Mouse (Mus musculus) frontal cortex, postnatal 14 days (tissue): Measurements from ENCODE around the gene Ypel5.

Experiments used
- DNase-seq, 2 experiments: peaks; one replicate each; pipeline ENCODE4 v3.0.0; 2022; ENCODE audit warnings: low spot score in 2 of 2

Gene Ypel5

DNA sequence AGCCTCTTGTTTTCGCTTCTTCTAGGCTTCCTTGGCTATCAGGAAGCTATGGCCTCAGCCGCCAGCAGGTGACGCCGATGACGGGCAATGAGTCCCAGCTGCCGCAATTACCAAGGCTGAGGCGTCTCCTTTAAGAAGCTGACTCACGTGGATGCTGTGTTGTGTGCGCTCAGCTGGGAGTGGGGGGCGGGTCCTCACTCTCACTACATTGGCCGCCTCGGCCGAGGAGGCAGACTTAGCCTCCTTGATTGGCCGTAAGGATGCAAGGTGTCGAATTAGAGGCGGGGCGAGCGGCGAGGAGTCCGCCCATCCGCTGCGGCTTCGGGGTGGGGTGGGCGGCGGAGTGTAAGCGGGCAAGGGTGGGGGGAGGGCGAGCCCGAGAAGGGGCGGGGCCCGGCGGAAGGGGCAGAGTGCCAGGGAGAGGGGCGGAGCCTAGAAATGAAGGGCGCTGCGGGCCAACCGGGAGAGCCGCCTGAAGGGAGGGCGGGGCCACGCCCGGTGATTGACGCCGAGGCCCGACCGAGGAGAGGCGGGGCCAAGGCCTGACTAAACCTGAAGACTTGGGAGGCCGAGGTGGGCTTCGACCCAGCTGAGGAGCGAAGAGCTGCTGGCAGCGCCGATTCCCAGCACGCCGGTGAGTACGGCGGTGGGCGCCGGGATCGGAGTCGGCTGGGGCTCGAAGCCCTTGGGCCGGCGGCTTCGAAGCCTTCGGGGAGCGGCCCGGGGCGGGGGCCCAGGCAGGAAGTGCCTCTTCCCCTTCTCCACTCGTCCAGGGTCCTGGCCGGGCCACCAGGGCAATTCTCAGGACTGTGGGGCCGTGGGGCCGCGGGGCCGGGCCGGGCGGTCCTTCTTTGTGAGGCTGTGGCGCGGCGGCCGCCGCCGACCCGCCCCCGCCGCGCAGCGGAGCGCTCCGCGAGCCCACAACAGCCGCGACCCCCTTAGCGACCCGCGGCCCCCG, at the start of gene Ypel5:
Gene Ypel5, plus strand, starts transcription at position 296 of the 958 bp plus-strand sequence.
- peak; percentile 98 to 99 for DNase-seq

- DNase-seq: no peak
These were observed 48.3 kb upstream of the Ypel5 start for GRCm38 (mm10) chr17:72787886-72788436.

GRCm38 (mm10) chr17:72793278-72793677, 43.0 kb upstream of the Ypel5 start:
- DNase-seq: no peak

DNA sequence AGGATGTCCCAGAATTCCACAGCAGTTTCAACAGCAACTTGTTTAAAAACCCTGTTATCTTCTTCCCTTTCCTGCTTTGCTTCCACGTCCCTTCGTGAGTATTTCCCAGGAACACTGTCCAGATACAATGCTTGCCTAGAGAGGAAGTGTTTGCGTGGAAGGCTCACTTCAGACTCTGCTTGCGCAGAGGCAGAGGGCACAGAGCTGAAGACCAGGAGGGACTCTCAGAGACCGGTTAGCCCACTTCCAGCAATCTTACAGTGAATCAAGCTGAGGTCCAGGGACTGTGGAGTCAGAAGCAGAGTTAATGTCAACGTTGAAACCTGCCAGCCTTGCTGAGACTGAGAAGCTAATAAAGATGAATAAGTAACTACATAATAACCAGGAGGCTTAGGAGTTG, 41.6 kb upstream of the Ypel5 start:
- DNase-seq: no peak

- DNase-seq: no peak
These were observed 40.7 kb upstream of the Ypel5 start for GRCm38 (mm10) chr17:72795392-72796047.

DNA sequence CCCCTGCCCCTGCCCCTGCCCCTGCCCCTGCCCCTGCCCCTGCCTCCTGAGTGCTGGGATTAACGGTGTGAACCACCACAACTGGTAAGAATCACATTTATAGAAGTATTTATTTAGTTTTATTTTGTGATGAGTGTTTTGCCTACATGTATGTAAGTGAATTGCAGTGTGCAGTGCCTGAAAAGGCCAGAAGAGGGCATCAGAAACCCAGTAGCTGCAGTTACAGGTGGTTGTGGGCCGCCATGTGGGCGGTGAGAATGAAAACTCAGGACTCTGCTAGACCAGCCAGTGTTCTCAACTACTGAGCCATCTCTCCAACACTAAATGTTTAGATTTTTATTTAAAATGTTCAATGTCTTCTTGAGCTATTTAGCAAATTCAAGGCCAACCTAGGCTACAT, 39.7 kb upstream of the Ypel5 start:
- DNase-seq: no peak

DNA sequence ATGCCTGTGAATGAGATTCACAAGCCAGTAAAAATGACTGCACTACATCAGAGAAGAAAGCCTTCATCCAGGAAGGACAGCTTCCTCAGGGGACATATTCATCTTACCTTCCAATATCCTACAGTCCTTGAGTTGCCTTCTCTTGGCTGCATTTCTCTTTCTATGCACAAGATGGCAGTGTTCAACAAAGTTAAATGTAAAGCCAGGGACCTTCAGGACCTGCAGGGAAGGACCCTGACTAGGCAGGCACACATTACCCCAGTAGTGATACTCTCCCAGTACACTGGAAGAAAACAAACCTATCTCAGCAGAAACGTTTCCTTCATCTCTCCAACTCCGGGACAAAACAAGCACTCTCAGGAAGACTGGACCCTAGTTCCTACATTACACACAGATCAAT, 38.4 kb upstream of the Ypel5 start:
- DNase-seq: no peak

DNA sequence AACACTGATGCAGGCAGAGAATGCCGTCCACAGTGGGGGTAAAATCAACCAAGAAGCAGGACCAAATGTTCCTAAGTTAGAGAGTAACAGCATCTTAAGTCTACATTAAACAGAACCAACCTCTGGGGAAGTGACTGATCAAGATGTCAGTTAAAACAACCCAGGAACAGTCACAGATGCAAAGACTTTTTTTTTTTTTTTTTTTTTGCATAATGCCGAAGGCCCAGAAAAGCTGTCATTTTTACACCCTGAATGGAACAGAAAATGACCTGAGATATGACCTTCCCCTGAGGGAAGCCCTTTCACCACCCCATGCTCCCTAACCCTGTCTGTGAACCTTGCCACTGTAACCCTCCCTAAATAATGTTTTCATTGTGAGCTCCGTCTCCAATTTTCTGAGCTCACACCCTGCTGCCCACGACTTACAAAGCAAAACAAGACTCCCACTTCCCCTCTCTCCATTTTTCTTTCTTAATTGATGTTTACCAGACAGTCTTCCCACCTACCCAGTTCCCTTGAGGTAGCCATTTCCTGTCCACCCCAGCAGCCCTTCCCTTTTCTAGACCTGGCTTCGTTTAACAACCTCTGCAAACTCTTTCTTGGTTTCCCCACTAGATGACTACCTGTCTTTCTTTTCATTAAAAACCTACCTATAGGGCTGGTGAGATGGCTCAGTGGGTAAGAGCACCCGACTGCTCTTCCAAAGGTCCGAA, 26.2 kb upstream of the Ypel5 start:
- DNase-seq: no peak

DNA sequence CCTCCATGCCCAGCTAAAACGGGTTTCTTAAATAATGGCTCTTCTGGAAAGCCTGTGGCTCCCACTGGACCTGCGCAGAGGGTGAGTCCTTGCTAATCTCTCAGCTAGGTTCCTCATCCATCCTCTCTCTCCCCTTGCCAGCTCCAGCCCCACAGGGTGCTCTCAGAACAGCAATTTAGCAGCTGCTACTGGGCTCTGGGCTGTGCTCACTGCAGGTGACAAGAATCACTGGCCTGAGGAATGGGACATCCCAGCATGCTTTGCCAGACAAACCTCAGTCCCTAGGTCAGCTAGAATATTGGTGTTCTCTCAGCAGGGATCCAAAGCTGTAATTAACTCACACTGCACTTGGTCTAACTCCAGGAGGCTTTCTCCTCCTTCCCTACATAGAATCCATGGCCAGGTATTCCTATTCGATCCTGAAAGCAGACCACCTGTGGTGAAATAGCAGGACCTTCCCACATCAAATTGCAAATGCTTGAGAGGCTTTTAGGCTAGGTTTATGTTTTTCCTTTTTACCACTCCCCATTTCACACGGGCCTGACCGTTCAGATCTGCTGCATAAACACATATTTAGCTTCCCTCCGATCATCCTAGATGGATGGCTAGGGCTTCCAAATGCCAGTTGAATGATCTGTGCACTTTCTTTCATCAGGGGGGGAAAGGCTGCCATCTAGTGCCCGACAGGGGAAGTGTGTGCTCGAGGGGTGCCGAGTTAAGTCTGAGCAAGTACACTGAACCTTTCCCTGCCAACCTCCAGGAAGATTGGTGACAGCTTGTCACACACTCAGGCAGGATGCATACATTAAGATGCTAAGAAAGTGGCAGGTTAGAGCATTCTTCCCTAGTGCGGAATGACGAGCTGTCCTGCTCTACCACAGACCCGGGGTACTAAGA, 22.6 kb upstream of the Ypel5 start:
- DNase-seq: peak in 1 of 2 experiments; percentile 63

DNA sequence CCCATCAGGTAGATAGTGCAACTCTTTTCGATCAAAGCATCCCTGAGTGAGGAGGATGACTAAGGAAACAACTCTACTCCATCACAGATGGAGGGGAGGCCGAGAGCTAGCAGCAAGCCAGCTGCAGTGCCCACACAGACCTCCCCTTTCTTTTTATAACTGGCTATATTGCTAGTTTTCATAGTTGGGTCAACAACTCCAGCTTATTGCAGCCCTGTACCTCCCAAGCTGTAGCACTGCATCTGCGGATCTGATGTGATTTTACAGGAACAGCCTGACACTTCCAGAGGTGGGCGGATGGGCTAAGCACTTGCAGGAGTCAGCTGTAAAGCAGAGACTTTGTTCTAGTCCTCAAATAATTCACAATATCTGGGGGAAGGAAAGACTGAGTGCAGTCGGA, 18.7 kb upstream of the Ypel5 start:
- peak; percentile 22 to 39 for DNase-seq

DNA sequence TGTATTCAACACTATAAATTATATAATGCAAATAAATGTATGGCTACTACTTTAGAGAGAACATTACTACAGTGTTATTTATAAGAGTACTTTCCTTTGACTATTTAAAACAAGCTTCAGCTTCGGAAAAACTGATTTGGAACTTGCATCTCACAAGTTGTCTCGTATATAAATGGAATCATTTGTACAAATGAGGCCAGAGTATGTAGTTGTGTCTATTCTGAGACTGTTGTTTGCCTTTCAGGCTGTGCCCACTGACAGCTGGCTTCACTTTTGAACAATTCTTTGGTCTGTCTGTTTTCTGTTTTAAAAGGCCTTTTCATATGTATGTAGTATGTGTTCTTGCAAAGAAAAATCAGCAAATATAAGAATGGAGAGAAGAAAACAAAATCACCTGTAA, 16.5 kb upstream of the Ypel5 start:
- DNase-seq: no peak

GRCm38 (mm10) chr17:72820425-72820824, 15.8 kb upstream of the Ypel5 start:
- no peak for DNase-seq

GRCm38 (mm10) chr17:72821923-72822322, 14.3 kb upstream of the Ypel5 start:
- no peak for DNase-seq

DNA sequence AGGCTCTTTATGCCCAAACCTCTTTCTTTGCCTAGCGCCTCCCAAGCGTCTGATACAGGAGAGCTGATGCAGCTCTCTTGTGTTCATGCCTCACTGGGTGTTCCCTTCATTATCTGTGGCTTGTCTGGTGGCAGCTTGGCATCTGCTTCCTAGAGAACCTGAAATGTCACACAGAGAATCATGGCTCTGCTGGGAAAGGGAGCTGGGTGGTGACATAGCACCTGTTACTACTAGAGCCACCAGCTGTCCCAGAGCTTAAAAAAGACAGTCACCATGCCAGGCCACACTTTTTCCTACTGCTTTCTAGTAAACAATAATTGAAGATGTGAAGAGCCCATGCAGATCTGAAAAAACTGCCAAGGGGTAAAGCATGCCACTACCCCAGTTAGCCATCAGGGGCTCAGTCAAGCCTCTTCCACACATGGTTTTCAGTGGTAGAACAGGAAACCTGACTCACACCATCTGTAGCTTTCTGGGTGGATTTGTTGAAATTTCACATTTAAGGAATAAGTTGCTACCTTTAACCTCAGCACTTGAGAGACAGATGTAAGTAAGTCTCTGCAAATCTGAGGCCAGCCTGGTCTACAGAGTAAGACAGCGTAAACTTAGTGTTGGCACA, 9.2 kb upstream of the Ypel5 start:
- DNase-seq: no peak

DNA sequence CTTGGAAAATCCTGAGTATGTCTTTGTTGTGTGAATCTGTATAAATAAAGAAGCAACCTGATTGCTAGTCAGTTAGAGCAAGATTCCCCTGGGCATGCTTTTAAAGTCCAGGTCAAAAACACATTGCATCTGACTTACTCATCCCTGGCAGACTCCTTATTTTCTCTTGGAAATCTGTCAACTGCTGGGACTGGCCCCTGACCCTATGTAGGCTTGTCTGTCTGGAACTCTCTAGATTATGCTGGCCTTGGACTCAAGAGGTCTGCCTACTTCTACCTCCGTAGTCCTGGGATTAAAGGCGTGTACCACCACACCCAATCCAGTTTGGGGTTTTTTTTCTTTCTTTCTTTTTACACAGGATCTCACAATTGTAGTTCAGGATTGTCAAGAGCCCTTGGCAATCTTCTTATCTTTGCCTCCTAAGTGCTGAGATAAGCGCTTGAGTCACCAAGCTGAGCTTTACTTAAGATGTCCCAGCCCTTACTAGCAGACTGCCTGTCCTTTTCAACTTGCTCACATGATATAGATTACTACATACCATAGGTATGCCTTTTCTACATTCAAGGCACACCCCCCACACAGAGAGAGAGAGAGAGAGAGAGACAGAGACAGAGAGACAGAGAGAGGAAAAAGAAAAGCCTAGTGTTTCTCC, 8.1 kb upstream of the Ypel5 start:
- DNase-seq: no peak

- DNase-seq: no peak
These were observed 7.6 kb upstream of the Ypel5 start for GRCm38 (mm10) chr17:72828687-72829086.

- DNase-seq: peak; percentile 85
These were observed 973 bp downstream of the Ypel5 start for GRCm38 (mm10) chr17:72837140-72837712.

DNA sequence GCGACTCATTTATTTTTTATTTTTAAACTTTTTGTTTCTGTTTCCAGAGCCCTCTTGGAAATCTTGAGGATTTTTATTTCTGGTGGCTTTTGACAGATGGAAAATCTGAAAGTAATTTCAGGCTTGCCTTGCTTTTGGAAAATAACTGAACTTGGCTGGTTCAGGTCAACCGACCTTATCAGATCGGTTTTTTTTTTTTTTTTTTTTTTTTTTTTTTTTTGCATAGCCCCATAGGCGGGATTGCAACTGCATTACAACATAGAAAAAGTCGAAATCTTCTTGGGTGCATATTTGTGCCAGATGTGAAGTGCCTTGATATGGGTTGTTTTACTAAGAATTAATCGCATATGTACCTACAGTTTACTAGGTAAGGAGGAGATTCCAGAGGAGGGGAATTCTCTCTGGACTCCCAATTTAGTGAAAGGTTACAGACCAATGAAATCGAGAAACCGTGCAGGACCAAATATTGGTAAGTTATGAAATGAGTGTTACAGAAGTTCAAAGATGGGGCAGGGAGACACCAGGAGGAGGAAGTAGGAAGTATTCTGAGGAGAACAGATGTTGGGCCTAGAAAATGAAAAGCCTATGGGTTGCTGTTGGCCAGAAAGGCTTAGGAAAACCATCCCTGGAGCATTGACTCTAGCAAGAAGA, 1.7 kb downstream of the Ypel5 start:
- DNase-seq: no peak

DNA sequence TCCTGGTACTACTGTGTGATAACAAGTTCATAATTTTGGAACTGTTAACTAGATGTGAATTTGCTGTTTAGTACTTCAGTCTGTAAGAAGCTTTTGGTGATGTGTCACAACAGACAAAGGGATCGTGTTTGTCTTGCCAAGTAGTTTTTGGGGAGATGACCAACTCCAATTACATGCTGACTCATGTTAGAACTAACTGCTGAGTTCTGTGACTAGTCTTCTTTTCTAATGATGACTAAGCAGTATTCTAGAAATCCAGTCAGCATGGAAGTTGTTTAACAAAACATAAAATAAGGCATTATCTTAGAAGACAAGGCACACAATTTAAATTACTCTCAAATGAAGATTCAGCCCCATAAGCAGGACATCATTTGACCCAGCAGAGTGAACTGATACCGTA, 2.7 kb downstream of the Ypel5 start:
- no peak for DNase-seq
